In genomic region chr5:140934639-140935315, GRCm38 (mm10) we compare ENCODE assay signal across 14 mouse cellular contexts.
DNase-seq lines count a peak whose midpoint lies in the region; ATAC-seq and TF ChIP-seq lines count a peak whose summit lies in the region.
"Had no signal": no experiment of that assay in that cellular context is flagged by ENCODE, and none has a peak within 500 bp of the region (broad histone marks: within the 10 kb centered on the region; RNA-seq: fewer than 3 reads in every experiment).

No protein-coding gene starts in this region.

- no peak overlapping the region for H3K4me3 ChIP-seq in intestine, postnatal 0 days (ENCODE audit: low read depth, low read length)
- no peak overlapping the region for H3K4me3 ChIP-seq in intestine, embryonic 16.5 days (ENCODE audit: low read length)
- H3K4me3 ChIP-seq in lung, postnatal 0 days (ENCODE audit: low read depth, low read length) = no peak overlapping the region
- no peak overlapping the region for H3K4me3 ChIP-seq in embryonic fibroblast, embryonic 13.5 days (ENCODE audit: insufficient read depth, low read length)
- H3K4me3 ChIP-seq: embryonic facial prominence, embryonic 15.5 days; limb, embryonic 15.5 days had no signal

- no peaks in the 10 kb centered on the region for H3K36me3 ChIP-seq in intestine, postnatal 0 days (ENCODE audit: control insufficient read depth, insufficient read depth)
- no peaks in the 10 kb centered on the region for H3K36me3 ChIP-seq in intestine, embryonic 16.5 days (ENCODE audit: control insufficient read depth, insufficient read depth, low read length)
- H3K36me3 ChIP-seq in lung, postnatal 0 days (ENCODE audit: insufficient read depth, low read length) = no peaks in the 10 kb centered on the region
- H3K36me3 ChIP-seq: embryonic facial prominence, embryonic 15.5 days; limb, embryonic 15.5 days had no signal

- ATAC-seq in CD4-positive, CD25-positive, alpha-beta regulatory T cell, adult 4 months = no peak
- no peak for ATAC-seq in intestine, postnatal 0 days
- no peak for ATAC-seq in intestine, embryonic 16.5 days
- no peak for ATAC-seq in lung, postnatal 0 days
- ATAC-seq: forebrain, embryonic 16.5 days had no signal

- H3K27me3 ChIP-seq in intestine, postnatal 0 days (replicated peaks; ENCODE audit: control insufficient read depth, insufficient read depth, low read length) = no peaks in the 10 kb centered on the region
- H3K27me3 ChIP-seq in intestine, embryonic 16.5 days (replicated peaks; ENCODE audit: control insufficient read depth, insufficient read depth, low read length) = no peaks in the 10 kb centered on the region
- H3K27me3 ChIP-seq in lung, postnatal 0 days (replicated peaks; ENCODE audit: insufficient read depth, low read length) = no peaks in the 10 kb centered on the region
- H3K27me3 ChIP-seq: embryonic facial prominence, embryonic 15.5 days; limb, embryonic 15.5 days had no signal

- no peak overlapping the region for H3K27ac ChIP-seq in intestine, postnatal 0 days (ENCODE audit: low read depth, low read length)
- no peak overlapping the region for H3K27ac ChIP-seq in intestine, embryonic 16.5 days (ENCODE audit: low read length)
- H3K27ac ChIP-seq in lung, postnatal 0 days (ENCODE audit: low read length) = no peak overlapping the region
- H3K27ac ChIP-seq in embryonic fibroblast, embryonic 13.5 days (ENCODE audit: insufficient read depth, low read length) = no peak overlapping the region
- H3K27ac ChIP-seq: embryonic facial prominence, embryonic 15.5 days; limb, embryonic 15.5 days had no signal

- H3K4me2 ChIP-seq in intestine, postnatal 0 days (replicated peaks; ENCODE audit: low read depth) = no peak overlapping the region
- no peak overlapping the region for H3K4me2 ChIP-seq in intestine, embryonic 16.5 days (ENCODE audit: low read depth, low read length)
- H3K4me2 ChIP-seq in lung, postnatal 0 days (replicated peaks; ENCODE audit: low read depth, low read length) = no peak overlapping the region
- H3K4me2 ChIP-seq: embryonic facial prominence, embryonic 15.5 days; limb, embryonic 15.5 days had no signal

- no peaks in the 10 kb centered on the region for H3K9me3 ChIP-seq in intestine, postnatal 0 days (ENCODE audit: control insufficient read depth)
- no peaks in the 10 kb centered on the region for H3K9me3 ChIP-seq in intestine, embryonic 16.5 days (ENCODE audit: control insufficient read depth, low read length)
- H3K9me3 ChIP-seq in lung, postnatal 0 days (ENCODE audit: low read length) = no peaks in the 10 kb centered on the region
- H3K9me3 ChIP-seq: embryonic facial prominence, embryonic 15.5 days; limb, embryonic 15.5 days had no signal

- no peaks in the 10 kb centered on the region for H3K4me1 ChIP-seq in intestine, postnatal 0 days (replicated peaks; ENCODE audit: control insufficient read depth, insufficient read depth, low read length)
- H3K4me1 ChIP-seq in intestine, embryonic 16.5 days (ENCODE audit: control insufficient read depth, insufficient read depth, low read length) = 0 out of 2 replicates have a peak, but pooled peaks cover 3% of the 10 kb centered on the region
- no peaks in the 10 kb centered on the region for H3K4me1 ChIP-seq in lung, postnatal 0 days (ENCODE audit: insufficient read depth, low read depth, low read length)
- H3K4me1 ChIP-seq in embryonic fibroblast, embryonic 13.5 days (ENCODE audit: control insufficient read depth, insufficient read depth, low read length) = no peaks in the 10 kb centered on the region
- H3K4me1 ChIP-seq: limb, embryonic 15.5 days had no signal

- DNase-seq in CD4-positive, CD25-positive, alpha-beta regulatory T cell, adult 2 months (ENCODE audit: low read depth, low spot score) = peak; percentile 27
- DNase-seq in lung, postnatal 0 days (ENCODE audit: low spot score) = no peak
- DNase-seq in lung, postnatal 4 days = no peak
- DNase-seq in c-Kit-positive CD71-positive TER-119-positive erythroid progenitor cells, embryonic 14.5 days (ENCODE audit: low spot score) = no peak
- DNase-seq: gastrocnemius, postnatal 14 days; kidney, postnatal 10 days; right cerebral cortex, postnatal 14 days had no signal

- H3K9ac ChIP-seq in intestine, postnatal 0 days (ENCODE audit: low read depth, low read length) = no peak overlapping the region
- no peak overlapping the region for H3K9ac ChIP-seq in intestine, embryonic 16.5 days (ENCODE audit: low read depth, low read length)
- H3K9ac ChIP-seq in lung, postnatal 0 days (replicated peaks; ENCODE audit: low read depth) = no peak overlapping the region
- H3K9ac ChIP-seq: embryonic facial prominence, embryonic 15.5 days; limb, embryonic 15.5 days had no signal

- TF ChIP-seq POLR2A in embryonic fibroblast, embryonic 13.5 days (IDR thresholded peaks at IDR 0.05; ENCODE audit: low read depth, low read length) = no peak

- TF ChIP-seq EP300 in lung, postnatal 0 days (IDR thresholded peaks at IDR 0.05) = no peak

- WGBS in intestine, postnatal 0 days = 79% methylated on average over 9 of the region's 9 CpGs
- 77% methylated on average over 9 of the region's 9 CpGs for WGBS in intestine, embryonic 16.5 days
- WGBS in lung, postnatal 0 days = 73% methylated on average over 9 of the region's 9 CpGs

- TF ChIP-seq CTCF in intestine, postnatal 0 days (IDR thresholded peaks at IDR 0.05; ENCODE audit: low read depth) = peak; percentile 30; the same call in 1 of the 2 replicates
- TF ChIP-seq CTCF in lung, postnatal 0 days (IDR thresholded peaks at IDR 0.05) = peak; percentile 37
- TF ChIP-seq CTCF in embryonic fibroblast, embryonic 13.5 days (IDR thresholded peaks at IDR 0.05; ENCODE audit: borderline replicate concordance, insufficient read depth, low read length) = 0 out of 2 replicates have a peak, but pooled peaks have one; percentile 2
